Comparison of ENCODE assay signal across 17 mouse cellular contexts in genomic region chr7:88305750-88306149, GRCm38 (mm10).
"Had no signal": no experiment of that assay in that cellular context is flagged by ENCODE, and none has a peak within 500 bp of the region (broad histone marks: within the 10 kb centered on the region; RNA-seq: fewer than 3 reads in every experiment).

No protein-coding gene starts in this region.

- H3K4me1 ChIP-seq: neural tube, embryonic 12.5 days; neural tube, embryonic 13.5 days; neural tube, embryonic 15.5 days; stomach, embryonic 15.5 days had no signal

- H3K27me3 ChIP-seq: neural tube, embryonic 12.5 days; neural tube, embryonic 13.5 days; neural tube, embryonic 15.5 days; stomach, embryonic 15.5 days had no signal

- DNase-seq: retina, postnatal 1 day; right cerebral cortex, adult 18-20 months; right cerebral cortex, postnatal 14 days; right cerebral cortex, postnatal 25 days; right cerebral cortex, postnatal 4 days; spleen, adult 18-20 months; thymus, adult 18-20 months; thymus, adult 2 months; thymus, postnatal 14 days; thymus, postnatal 25 days; thymus, postnatal 36 days; thymus, postnatal 4 days had no signal

- H3K27ac ChIP-seq: neural tube, embryonic 12.5 days; neural tube, embryonic 13.5 days; neural tube, embryonic 15.5 days; stomach, embryonic 15.5 days; stomach, postnatal 0 days had no signal

- H3K9me3 ChIP-seq: neural tube, embryonic 12.5 days; neural tube, embryonic 13.5 days; neural tube, embryonic 15.5 days; stomach, embryonic 15.5 days had no signal

- H3K9ac ChIP-seq: neural tube, embryonic 12.5 days; neural tube, embryonic 13.5 days; neural tube, embryonic 15.5 days; stomach, embryonic 15.5 days had no signal

- H3K4me2 ChIP-seq: neural tube, embryonic 12.5 days; neural tube, embryonic 13.5 days; neural tube, embryonic 15.5 days; stomach, embryonic 15.5 days had no signal

- H3K36me3 ChIP-seq: neural tube, embryonic 12.5 days; neural tube, embryonic 13.5 days; neural tube, embryonic 15.5 days; stomach, embryonic 15.5 days had no signal

- H3K4me3 ChIP-seq: neural tube, embryonic 12.5 days; neural tube, embryonic 13.5 days; neural tube, embryonic 15.5 days; stomach, embryonic 15.5 days had no signal
